Mouse (Mus musculus): ENCODE data around the gene Adamts4. TPM values are rescaled to one million over a fixed set of nuclear protein-coding genes. Genes with fewer than 3 reads are reported as not detected.

Adamts4 gene
- polyA plus RNA-seq, 1 experiment from 2014 or later = 21.8 TPM

- TF ChIP-seq CTCF (IDR thresholded peaks at IDR 0.05) = no peak
- ATAC-seq (no peak), DNase-seq (ENCODE audit: low read depth, low spot score) (no peak)
- H3K27me3 ChIP-seq = no peaks in the 10 kb centered on the region
- in situ Hi-C loops (cut with MboI; ENCODE audit: low pct_unique_long_range_greater_than_20kb) = loop anchor here (25.0 kb wide), 1 partner anchor 364 kb away; the partner anchor contains the start of genes Dusp12 and Gm26620
- ChIA-PET POLR2A (interaction anchor here (0.6 to 1.9 kb wide), 3 partner anchors 17 to 120 kb away, joined by 3 to 5 read pairs (median 5); partner anchors contain the start of genes B4galt3 and Fcer1g), CTCF (interaction anchor here (0.7 to 2.2 kb wide), 7 partner anchors 12 to 139 kb away, joined by 3 to 7 read pairs (median 4); partner anchors contain the start of gene Ppox)
Observed at GRCm38 (mm10) chr1:171250680-171251593, 716 bp downstream of the Adamts4 start, which contains the start of gene Ndufs2. Ndufs2 (minus strand) TSS chr1:171251388.

- ATAC-seq (no peak), DNase-seq (ENCODE audit: low read depth, low spot score) (no peak)
- in situ Hi-C loops (cut with MboI; ENCODE audit: low pct_unique_long_range_greater_than_20kb) = loop anchor here (25.0 kb wide), 1 partner anchor 364 kb away; the partner anchor contains the start of genes Dusp12 and Gm26620
- no peaks in the 10 kb centered on the region for H3K27me3 ChIP-seq
- POLR2A ChIA-PET = interaction anchor here (0.6 to 1.9 kb wide), 5 partner anchors 12 to 29 kb away, joined by 3 to 6 read pairs (median 5); partner anchors contain the start of genes B4galt3 and Fcer1g
- no peak for TF ChIP-seq CTCF (IDR thresholded peaks at IDR 0.05)
- CTCF ChIA-PET = interaction anchor here (0.9 to 2.2 kb wide), 6 partner anchors 11 to 140 kb away, joined by 3 to 7 read pairs (median 5); partner anchors contain the start of gene Ppox
Observed at GRCm38 (mm10) chr1:171251594-171252324, 1.5 kb downstream of the Adamts4 start.

GRCm38 (mm10) chr1:171252415-171252814, 2.2 kb downstream of the Adamts4 start:
- H3K27me3 ChIP-seq = no peaks in the 10 kb centered on the region
- TF ChIP-seq CTCF (IDR thresholded peaks at IDR 0.05) = no peak
- ChIA-PET CTCF (interaction anchor here (1.0 to 2.2 kb wide), 4 partner anchors 10 to 32 kb away, joined by 3 to 7 read pairs (median 6); partner anchors contain the start of gene Ppox), POLR2A (interaction anchor here (0.6 to 1.9 kb wide), 5 partner anchors 11 to 30 kb away, joined by 3 to 6 read pairs (median 5); partner anchors contain the start of genes B4galt3 and Fcer1g)
- ATAC-seq = no peak
- in situ Hi-C loops (cut with MboI; ENCODE audit: low pct_unique_long_range_greater_than_20kb) = loop anchor here (25.0 kb wide), 1 partner anchor 365 kb away; the partner anchor contains the start of genes Dusp12 and Gm26620
- no peak for DNase-seq (ENCODE audit: low read depth, low spot score)

GRCm38 (mm10) chr1:171256095-171256818, 6.0 kb downstream of the Adamts4 start:
- TF ChIP-seq CTCF (IDR thresholded peaks at IDR 0.05) = no peak
- no peak for DNase-seq (ENCODE audit: low read depth, low spot score)
- no peaks in the 10 kb centered on the region for H3K27me3 ChIP-seq
- CTCF ChIA-PET = interaction anchor here (1.5 to 1.9 kb wide), 2 partner anchors 21 to 139 kb away, joined by 3 to 4 read pairs; no protein-coding TSS in a partner anchor
- in situ Hi-C loops (cut with MboI; ENCODE audit: low pct_unique_long_range_greater_than_20kb) = loop anchor here (25.0 kb wide), 1 partner anchor 369 kb away; the partner anchor contains the start of genes Dusp12 and Gm26620
- ATAC-seq = no peak
- POLR2A ChIA-PET = interaction anchor here (0.5 kb wide), 1 partner anchor 25 kb away, joined by 4 read pairs; no protein-coding TSS in a partner anchor

GRCm38 (mm10) chr1:171256937-171257548, 6.8 kb downstream of the Adamts4 start:
- POLR2A ChIA-PET = interaction anchor here (0.6 kb wide), 2 partner anchors 48 to 144 kb away, joined by 3 read pairs; no protein-coding TSS in a partner anchor
- DNase-seq (ENCODE audit: low read depth, low spot score) = no peak
- in situ Hi-C loops (cut with MboI; ENCODE audit: low pct_unique_long_range_greater_than_20kb) = loop anchor here (25.0 kb wide), 1 partner anchor 370 kb away; the partner anchor contains the start of genes Dusp12 and Gm26620
- no peak for TF ChIP-seq CTCF (IDR thresholded peaks at IDR 0.05)
- no peaks in the 10 kb centered on the region for H3K27me3 ChIP-seq
- ATAC-seq = peak; percentile 62
- CTCF ChIA-PET = interaction anchor here (0.9 to 1.9 kb wide), 13 partner anchors 9 to 148 kb away, joined by 3 to 6 read pairs (median 3); partner anchors contain the start of gene Ppox

- ChIA-PET POLR2A (interaction anchor here (0.6 to 0.7 kb wide), 2 partner anchors 76 to 145 kb away, joined by 3 to 4 read pairs; no protein-coding TSS in a partner anchor), CTCF (interaction anchor here (0.9 to 1.9 kb wide), 13 partner anchors 10 to 149 kb away, joined by 3 to 6 read pairs (median 4); partner anchors contain the start of gene Ppox)
- no peaks in the 10 kb centered on the region for H3K27me3 ChIP-seq
- no peak for ATAC-seq
- no peak for TF ChIP-seq CTCF (IDR thresholded peaks at IDR 0.05)
- DNase-seq (ENCODE audit: low read depth, low spot score) = no peak
- in situ Hi-C loops (cut with MboI; ENCODE audit: low pct_unique_long_range_greater_than_20kb) = loop anchor here (25.0 kb wide), 1 partner anchor 370 kb away; the partner anchor contains the start of genes Dusp12 and Gm26620
Observed at GRCm38 (mm10) chr1:171257781-171258180, 7.6 kb downstream of the Adamts4 start.

- in situ Hi-C loops (cut with MboI; ENCODE audit: low pct_unique_long_range_greater_than_20kb) = loop anchor here (25.0 kb wide), 1 partner anchor 372 kb away; the partner anchor contains the start of genes Dusp12 and Gm26620
- ATAC-seq (no peak), DNase-seq (ENCODE audit: low read depth, low spot score) (no peak)
- POLR2A ChIA-PET = no interaction called here
- TF ChIP-seq CTCF (IDR thresholded peaks at IDR 0.05) = no peak
- no peaks in the 10 kb centered on the region for H3K27me3 ChIP-seq
- CTCF ChIA-PET = interaction anchor here (1.1 to 1.7 kb wide), 2 partner anchors 141 to 148 kb away, joined by 4 to 5 read pairs; no protein-coding TSS in a partner anchor
Observed at GRCm38 (mm10) chr1:171258921-171259320, 8.7 kb downstream of the Adamts4 start.

GRCm38 (mm10) chr1:171260316-171260715, 10.1 kb downstream of the Adamts4 start:
- CTCF ChIA-PET = interaction anchor here (0.6 to 0.7 kb wide), 2 partner anchors 13 to 142 kb away, joined by 3 read pairs; no protein-coding TSS in a partner anchor
- POLR2A ChIA-PET = no interaction called here
- in situ Hi-C loops (cut with MboI; ENCODE audit: low pct_unique_long_range_greater_than_20kb) = loop anchor here (25.0 kb wide), 1 partner anchor 373 kb away; the partner anchor contains the start of genes Dusp12 and Gm26620
- H3K27me3 ChIP-seq = no peaks in the 10 kb centered on the region
- no peak for TF ChIP-seq CTCF (IDR thresholded peaks at IDR 0.05)
- DNase-seq (ENCODE audit: low read depth, low spot score) (no peak), ATAC-seq (no peak)

Data from Patski (cell line).